Mouse (Mus musculus): ENCODE data around the gene Inhbc. TPM values are rescaled to one million over a fixed set of nuclear protein-coding genes. Genes with fewer than 3 reads are reported as not detected.
A peak's percentile ranks its signal among the peaks of the same experiment; 100 is the strongest.

The Inhbc gene
- polyA plus RNA-seq, 1 experiment from 2014 or later, result not detected

DNA sequence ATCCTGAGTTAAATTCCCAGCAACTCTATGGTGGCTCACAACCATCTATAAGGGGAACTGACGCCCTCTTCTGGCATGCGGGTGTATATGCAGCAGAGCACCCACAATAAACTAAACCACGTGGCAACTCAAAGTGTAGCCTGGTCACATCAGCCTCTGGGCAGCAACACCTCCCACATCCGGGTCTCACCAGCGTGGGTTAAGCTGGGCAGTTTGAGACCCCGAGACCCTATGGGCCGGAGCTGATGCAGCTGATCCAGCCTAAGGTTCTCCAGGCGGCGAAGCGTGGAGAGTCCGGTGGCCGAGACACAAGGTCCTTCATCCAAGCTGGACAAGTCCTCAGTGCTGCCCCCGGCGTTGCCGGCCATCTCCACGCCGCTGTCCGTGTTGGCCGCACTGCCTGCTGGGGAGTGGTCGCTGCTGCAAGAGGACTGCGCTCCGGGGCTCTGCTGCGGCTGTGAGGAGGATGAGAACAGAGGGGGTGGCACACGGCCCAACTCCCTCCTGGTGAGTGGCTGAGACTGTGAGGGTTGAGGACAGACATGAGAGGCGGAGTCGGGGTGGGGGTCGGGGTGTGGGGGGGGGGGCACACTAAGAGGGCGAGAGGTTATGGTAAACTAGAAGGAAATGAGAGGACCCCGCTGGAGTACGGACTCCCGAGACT is 37.9 kb downstream of the Inhbc start:
- Histone ChIP-seq H3K9me3 (ENCODE audit: control insufficient read depth, low read length) (no peaks in the 10 kb centered on the region), H3K4me3 (ENCODE audit: low read depth, low read length) (no peak overlapping the region), H3K9ac (ENCODE audit: low read length) (no peak overlapping the region), H3K4me2 (replicated peaks; ENCODE audit: low read depth) (no peak overlapping the region), H3K4me1 (replicated peaks; ENCODE audit: control insufficient read depth, insufficient read depth) (no peaks in the 10 kb centered on the region), H3K36me3 (ENCODE audit: control insufficient read depth, insufficient read depth, low read length) (no peaks in the 10 kb centered on the region), H3K27me3 (ENCODE audit: control insufficient read depth, insufficient read depth, low read length) (no peaks in the 10 kb centered on the region), H3K27ac (replicated peaks) (no peak overlapping the region)
- TF ChIP-seq EP300 (optimal IDR thresholded peaks at IDR 0.05) (no peak), CTCF (IDR thresholded peaks at IDR 0.05; ENCODE audit: low read depth) (peak; percentile 44)
- 51% methylated on average over 30 of the region's 31 CpGs for WGBS
- no peak for ATAC-seq (ENCODE audit: low FRiP score, low TSS enrichment)
- no peak for DNase-seq (ENCODE audit: low spot score)

DNA sequence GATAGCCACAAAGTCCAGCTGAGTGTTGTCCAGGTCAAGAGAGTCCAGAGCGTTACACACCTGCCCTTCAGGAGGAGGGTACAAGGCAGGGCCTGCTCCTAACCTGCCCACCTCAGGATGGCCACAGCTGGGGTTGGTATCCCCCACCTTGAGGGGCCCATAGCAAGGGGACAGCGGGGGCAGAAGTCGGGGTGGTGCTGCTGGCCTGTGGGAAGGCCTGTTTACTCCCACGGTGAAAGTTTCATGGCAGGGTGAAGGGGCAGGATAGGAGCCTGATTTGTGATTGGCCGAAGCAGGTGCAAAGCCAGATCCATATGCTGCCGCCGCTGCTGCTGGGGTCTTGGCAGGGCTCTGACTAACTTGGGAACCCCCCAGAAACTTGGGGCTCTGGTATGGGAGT is 40.0 kb downstream of the Inhbc start:
- TF ChIP-seq CTCF (IDR thresholded peaks at IDR 0.05; ENCODE audit: low read depth) (no peak), EP300 (optimal IDR thresholded peaks at IDR 0.05) (no peak)
- H3K4me1 ChIP-seq (replicated peaks; ENCODE audit: control insufficient read depth, insufficient read depth), result peaks cover 10% of the 10 kb centered on the region; the same call in 1 of the 2 replicates
- H3K9me3 ChIP-seq (ENCODE audit: control insufficient read depth, low read length), result no peaks in the 10 kb centered on the region
- H3K36me3 ChIP-seq (ENCODE audit: control insufficient read depth, insufficient read depth, low read length), result no peaks in the 10 kb centered on the region
- H3K27ac ChIP-seq (replicated peaks), result no peak overlapping the region
- no peak for ATAC-seq (ENCODE audit: low FRiP score, low TSS enrichment)
- no peak overlapping the region for H3K4me3 ChIP-seq (ENCODE audit: low read depth, low read length)
- WGBS, result 73% methylated on average over 7 of the region's 7 CpGs
- H3K4me2 ChIP-seq (replicated peaks; ENCODE audit: low read depth), result no peak overlapping the region
- H3K9ac ChIP-seq (ENCODE audit: low read length), result no peak overlapping the region
- no peaks in the 10 kb centered on the region for H3K27me3 ChIP-seq (ENCODE audit: control insufficient read depth, insufficient read depth, low read length)
- no peak for DNase-seq (ENCODE audit: low spot score)

DNA sequence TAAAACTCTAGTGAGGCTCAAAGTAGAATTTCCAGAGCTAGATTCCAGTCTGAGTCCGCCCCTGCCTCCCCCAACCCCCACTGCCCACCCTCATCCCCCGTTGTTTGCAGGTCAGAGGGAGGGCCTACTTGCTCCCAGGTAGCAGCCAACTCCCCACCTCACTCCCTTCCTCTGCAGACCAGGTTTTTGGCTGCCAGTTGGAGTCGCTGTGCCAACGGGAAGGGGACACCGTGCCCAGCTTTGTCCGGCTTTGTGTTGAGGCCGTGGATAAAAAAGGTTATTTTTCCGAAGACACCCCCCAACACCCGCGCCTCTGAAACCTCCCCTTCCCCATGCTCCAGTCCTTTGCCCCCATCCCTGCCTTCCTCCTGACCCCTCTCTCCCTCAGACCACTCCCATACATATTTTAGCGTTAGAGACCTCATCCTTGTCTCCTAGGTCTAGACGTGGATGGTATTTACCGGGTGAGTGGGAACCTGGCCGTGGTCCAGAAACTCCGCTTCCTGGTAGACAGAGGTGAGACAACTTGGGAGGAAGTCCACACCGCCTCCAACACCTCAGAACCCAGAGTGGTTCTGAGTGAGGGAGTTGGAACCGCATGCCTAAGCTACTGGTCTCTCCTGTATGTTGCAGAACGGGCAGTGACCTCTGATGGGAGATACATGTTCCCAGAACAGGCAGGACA is 42.6 kb downstream of the Inhbc start:
- no peaks in the 10 kb centered on the region for H3K36me3 ChIP-seq (ENCODE audit: control insufficient read depth, insufficient read depth, low read length)
- no peak overlapping the region for H3K9ac ChIP-seq (ENCODE audit: low read length)
- DNase-seq (ENCODE audit: low spot score) (no peak), ATAC-seq (ENCODE audit: low FRiP score, low TSS enrichment) (no peak)
- no peaks in the 10 kb centered on the region for H3K9me3 ChIP-seq (ENCODE audit: control insufficient read depth, low read length)
- H3K27me3 ChIP-seq (ENCODE audit: control insufficient read depth, insufficient read depth, low read length), result no peaks in the 10 kb centered on the region
- TF ChIP-seq CTCF (IDR thresholded peaks at IDR 0.05; ENCODE audit: low read depth) (no peak), EP300 (optimal IDR thresholded peaks at IDR 0.05) (no peak)
- H3K4me2 ChIP-seq (replicated peaks; ENCODE audit: low read depth), result no peak overlapping the region
- H3K27ac ChIP-seq (replicated peaks), result no peak overlapping the region
- H3K4me3 ChIP-seq (ENCODE audit: low read depth, low read length), result no peak overlapping the region
- H3K4me1 ChIP-seq (replicated peaks; ENCODE audit: control insufficient read depth, insufficient read depth), result peaks cover 10% of the 10 kb centered on the region; the same call in 1 of the 2 replicates
- 57% methylated on average over 18 of the region's 18 CpGs for WGBS

DNA sequence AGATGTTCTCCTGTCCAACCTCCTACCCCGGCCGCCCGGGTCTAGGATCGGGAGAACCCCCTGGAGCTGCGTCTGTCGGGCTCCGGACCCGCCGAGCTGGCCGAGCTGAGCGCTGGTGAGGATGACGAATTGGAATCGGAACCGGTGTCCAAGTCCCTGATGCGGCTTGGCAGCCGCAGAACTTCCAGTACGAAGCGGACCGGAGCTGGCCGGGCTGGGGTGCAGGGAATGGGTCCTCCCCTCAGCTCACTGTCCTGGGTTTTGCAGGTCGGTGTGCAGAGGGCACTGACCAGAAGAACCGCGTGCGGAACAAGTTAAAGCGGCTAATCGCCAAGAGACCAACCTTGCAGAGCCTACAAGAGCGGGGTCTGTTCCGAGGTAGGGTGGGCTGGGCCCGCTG is 43.4 kb downstream of the Inhbc start:
- ATAC-seq (ENCODE audit: low FRiP score, low TSS enrichment), result 0 out of 2 replicates have a peak, but pooled peaks have one; percentile 1
- peak overlapping the region; percentile 50 for H3K4me3 ChIP-seq (ENCODE audit: low read depth, low read length)
- WGBS, result 9% methylated on average over 29 of the region's 29 CpGs

DNA sequence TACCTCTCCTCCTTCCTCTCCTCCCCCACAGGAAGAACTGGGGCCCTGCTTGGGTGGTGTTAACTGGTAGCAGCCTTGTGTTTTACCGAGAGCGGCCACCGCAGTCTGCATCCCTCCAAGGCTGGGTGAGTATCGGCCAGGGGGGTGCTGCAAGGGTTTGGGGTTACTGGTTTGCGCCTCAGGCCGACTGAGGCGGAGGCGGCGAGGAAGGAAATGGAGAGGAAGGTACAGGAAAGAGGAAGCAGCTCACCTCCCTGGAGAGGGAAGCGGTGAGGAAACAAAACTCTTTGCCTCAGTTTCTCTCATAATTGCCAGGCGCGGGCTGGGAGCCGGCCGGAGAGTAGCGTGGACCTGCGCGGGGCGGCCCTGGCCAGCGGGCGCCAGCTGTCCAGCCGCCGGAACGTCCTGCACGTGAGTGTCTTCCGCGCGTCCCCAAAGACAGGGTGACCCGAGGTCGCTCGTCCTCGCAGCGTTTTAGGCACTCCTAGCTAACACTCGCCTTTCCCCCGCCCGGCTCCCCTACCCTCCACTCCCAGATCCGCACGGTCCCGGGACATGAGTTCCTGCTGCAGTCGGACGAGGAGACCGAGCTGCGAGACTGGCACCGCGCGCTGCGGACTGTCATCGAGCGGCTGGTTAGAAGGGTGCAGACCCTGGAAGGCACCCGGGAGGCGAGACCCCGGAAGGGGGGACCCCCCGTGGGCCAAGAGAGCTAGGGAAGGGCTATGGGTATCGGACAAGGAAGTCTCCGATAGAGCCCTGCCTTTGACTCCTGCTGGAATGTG is 44.0 kb downstream of the Inhbc start:
- H3K4me1 ChIP-seq (replicated peaks; ENCODE audit: control insufficient read depth, insufficient read depth), result peaks cover 10% of the 10 kb centered on the region; the same call in 1 of the 2 replicates
- H3K9ac ChIP-seq (ENCODE audit: low read length), result peak overlapping the region; percentile 62
- TF ChIP-seq EP300 (optimal IDR thresholded peaks at IDR 0.05) (no peak), CTCF (IDR thresholded peaks at IDR 0.05; ENCODE audit: low read depth) (no peak)
- H3K27ac ChIP-seq (replicated peaks), result no peak overlapping the region
- DNase-seq (ENCODE audit: low spot score) (peak; percentile 55), ATAC-seq (ENCODE audit: low FRiP score, low TSS enrichment) (peak; percentile 19; the same call in 1 of the 2 replicates)
- H3K9me3 ChIP-seq (ENCODE audit: control insufficient read depth, low read length), result no peaks in the 10 kb centered on the region
- 3% methylated on average over 52 of the region's 54 CpGs for WGBS
- peak overlapping the region; percentile 50 for H3K4me3 ChIP-seq (ENCODE audit: low read depth, low read length)
- H3K36me3 ChIP-seq (ENCODE audit: control insufficient read depth, insufficient read depth, low read length), result no peaks in the 10 kb centered on the region
- no peaks in the 10 kb centered on the region for H3K27me3 ChIP-seq (ENCODE audit: control insufficient read depth, insufficient read depth, low read length)
- peak overlapping the region; percentile 97 for H3K4me2 ChIP-seq (replicated peaks; ENCODE audit: low read depth)

More for the DNA sequence above, 43.4 kb downstream of the Inhbc start:
- peaks cover 10% of the 10 kb centered on the region; the same call in 1 of the 2 replicates for H3K4me1 ChIP-seq (replicated peaks; ENCODE audit: control insufficient read depth, insufficient read depth)
- TF ChIP-seq CTCF (IDR thresholded peaks at IDR 0.05; ENCODE audit: low read depth) (no peak), EP300 (optimal IDR thresholded peaks at IDR 0.05) (no peak)
- peak overlapping the region; percentile 97 for H3K4me2 ChIP-seq (replicated peaks; ENCODE audit: low read depth)
- H3K36me3 ChIP-seq (ENCODE audit: control insufficient read depth, insufficient read depth, low read length), result no peaks in the 10 kb centered on the region
- DNase-seq (ENCODE audit: low spot score), result no peak
- H3K9ac ChIP-seq (ENCODE audit: low read length), result peak overlapping the region; percentile 62
- H3K27ac ChIP-seq (replicated peaks), result no peak overlapping the region
- H3K9me3 ChIP-seq (ENCODE audit: control insufficient read depth, low read length), result no peaks in the 10 kb centered on the region
- H3K27me3 ChIP-seq (ENCODE audit: control insufficient read depth, insufficient read depth, low read length), result no peaks in the 10 kb centered on the region
